Comparison of ENCODE assay signal across 7 mouse cellular contexts in the genomic region with DNA sequence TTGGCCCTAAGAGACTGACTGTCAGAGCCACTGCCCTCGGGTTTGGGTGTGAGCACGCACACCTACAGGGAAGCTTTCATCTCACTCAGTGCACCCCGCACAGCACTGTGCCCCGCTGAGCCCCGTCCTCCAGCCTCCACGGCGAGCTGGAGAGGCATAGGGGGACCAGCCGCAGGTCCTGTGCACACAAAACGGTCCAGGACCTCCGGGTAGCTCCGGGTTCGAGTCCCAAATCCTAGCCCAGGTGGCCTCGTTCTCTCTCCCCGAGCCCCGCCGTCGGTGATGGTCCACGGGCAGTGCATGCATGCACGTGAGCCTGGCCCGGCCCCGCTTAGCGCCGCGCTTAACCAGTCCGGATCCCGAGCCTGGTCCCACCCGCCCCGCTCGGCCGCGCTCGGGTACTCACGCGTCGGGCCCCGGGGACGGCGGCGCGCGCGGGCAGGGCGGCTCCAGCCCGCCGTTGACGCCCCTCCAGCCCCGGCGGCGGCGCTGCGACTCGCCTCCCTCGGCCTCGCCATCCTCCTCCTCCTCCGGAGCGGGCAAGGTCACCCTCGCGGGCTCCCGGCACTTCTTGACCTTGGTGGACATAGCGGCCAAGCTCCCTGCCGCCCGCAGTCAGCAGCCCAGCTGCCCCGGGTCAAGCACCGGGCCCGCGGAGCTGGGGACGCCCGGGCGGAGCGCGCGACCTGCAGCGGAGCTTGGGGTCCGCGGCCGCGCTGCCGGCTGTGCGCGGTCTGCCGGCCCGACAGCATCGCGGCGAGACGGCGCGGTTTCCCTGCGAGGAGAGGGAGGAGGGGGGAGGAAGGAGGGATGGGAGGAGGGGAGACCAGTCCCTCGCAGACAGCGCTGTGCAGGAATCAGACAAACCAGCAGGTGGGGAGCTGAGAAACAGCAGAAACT. TPM values are rescaled to one million over a fixed set of nuclear protein-coding genes. Genes with fewer than 3 reads are reported as not detected.
DNase-seq lines count a peak whose midpoint lies in the region; ATAC-seq lines count a peak whose summit lies in the region.

A gene (minus strand): TSS at position 776 of the 900 bp plus-strand sequence.

- H3K27me3 ChIP-seq in forebrain, embryonic 16.5 days (replicated peaks; ENCODE audit: control insufficient read depth, insufficient read depth, low read length), result 0 out of 2 replicates have a peak, but pooled peaks cover 3% of the 10 kb centered on the region
- H3K27me3 ChIP-seq in hindbrain, embryonic 10.5 days (ENCODE audit: insufficient read depth, poor library complexity, severe bottlenecking), result peaks cover 36% of the 10 kb centered on the region

- peak; percentile 96 for ATAC-seq in forebrain, embryonic 16.5 days

- no peaks in the 10 kb centered on the region for H3K36me3 ChIP-seq in forebrain, embryonic 16.5 days (ENCODE audit: control insufficient read depth, insufficient read depth)
- no peaks in the 10 kb centered on the region for H3K36me3 ChIP-seq in hindbrain, embryonic 10.5 days

- peak within 1 kb of the TSS; percentile 71 for H3K4me2 ChIP-seq in forebrain, embryonic 16.5 days (ENCODE audit: low read length)

- peak within 1 kb of the TSS; percentile 74 for H3K4me3 ChIP-seq in forebrain, embryonic 16.5 days (replicated peaks; ENCODE audit: low read length)
- H3K4me3 ChIP-seq in hindbrain, embryonic 10.5 days, result peak within 1 kb of the TSS; percentile 73

- peak; percentile 74 for DNase-seq in ZHBTc4 (ENCODE audit: low read depth, low spot score)
- DNase-seq in cerebellum, adult 11 months, result peak; percentile 8
- peak; percentile 78 for DNase-seq in hindbrain, embryonic 10.5 days (ENCODE audit: low spot score)
- DNase-seq in layer of hippocampus, postnatal 25 days (ENCODE audit: extremely low spot score in 1 of 2, low spot score in 1 of 2), result peak; percentile 9 to 14
- peak; percentile 42 to 58 for DNase-seq in lung, postnatal 4 days
- DNase-seq in right cerebral cortex, postnatal 25 days, result peak; percentile 39

- H3K27ac ChIP-seq in forebrain, embryonic 16.5 days (ENCODE audit: low read length), result no peak within 1 kb of the TSS
- peak within 1 kb of the TSS; percentile 87 for H3K27ac ChIP-seq in hindbrain, embryonic 10.5 days

- H3K4me1 ChIP-seq in forebrain, embryonic 16.5 days (replicated peaks; ENCODE audit: control insufficient read depth, insufficient read depth, low read length), result peaks cover 7% of the 10 kb centered on the region; the same call in 1 of the 2 replicates
- H3K4me1 ChIP-seq in hindbrain, embryonic 10.5 days (replicated peaks), result peaks cover 13% of the 10 kb centered on the region; the same call in 1 of the 2 replicates

- H3K9me3 ChIP-seq in forebrain, embryonic 16.5 days (ENCODE audit: control insufficient read depth, low read length), result no peaks in the 10 kb centered on the region
- no peaks in the 10 kb centered on the region for H3K9me3 ChIP-seq in hindbrain, embryonic 10.5 days

- under 1% methylated on average over 84 of the region's 91 CpGs for WGBS in forebrain, embryonic 16.5 days
- under 1% methylated on average over 91 of the region's 91 CpGs for WGBS in hindbrain, embryonic 10.5 days

- peak within 1 kb of the TSS; percentile 73 for H3K9ac ChIP-seq in forebrain, embryonic 16.5 days (replicated peaks; ENCODE audit: low read depth, low read length)

RNA-seq across cellular contexts. Expression of the gene that starts here (rescaled TPM):
- polyA plus RNA-seq in forebrain, embryonic 16.5 days (2015; fragmentation: Nextera tagmentation; extraction: Ambion mirVana), result 2.9 and 3.6 TPM in 2 replicates
- 2.4 and 3.5 TPM in 2 replicates for polyA plus RNA-seq in hindbrain, embryonic 10.5 days (2016; fragmentation: Nextera tagmentation; extraction: Ambion mirVana)
- 1 to 10 TPM; 5.9 to 6.2 TPM for total RNA-seq in layer of hippocampus, postnatal 25 days (2021)

Comparison
In these comparisons a context has a peak if more than half of its experiments do, and no peak if none do; other contexts are left out.
1. DNase-seq: peak in every context shown above with its lines; median percentile 78 in hindbrain, embryonic 10.5 days; 74 in ZHBTc4; 50 in lung, postnatal 4 days; 39 in right cerebral cortex, postnatal 25 days; 12 in layer of hippocampus, postnatal 25 days; 8 in cerebellum, adult 11 months.